Mouse (Mus musculus): Measurements from ENCODE around the gene Nans. TPM values are rescaled to one million over a fixed set of nuclear protein-coding genes. Genes with fewer than 3 reads are reported as not detected.

The Nans gene
- total and polyA plus RNA-seq, 2 experiments from 2014 or later: 56.9 to 94.5 TPM

DNA sequence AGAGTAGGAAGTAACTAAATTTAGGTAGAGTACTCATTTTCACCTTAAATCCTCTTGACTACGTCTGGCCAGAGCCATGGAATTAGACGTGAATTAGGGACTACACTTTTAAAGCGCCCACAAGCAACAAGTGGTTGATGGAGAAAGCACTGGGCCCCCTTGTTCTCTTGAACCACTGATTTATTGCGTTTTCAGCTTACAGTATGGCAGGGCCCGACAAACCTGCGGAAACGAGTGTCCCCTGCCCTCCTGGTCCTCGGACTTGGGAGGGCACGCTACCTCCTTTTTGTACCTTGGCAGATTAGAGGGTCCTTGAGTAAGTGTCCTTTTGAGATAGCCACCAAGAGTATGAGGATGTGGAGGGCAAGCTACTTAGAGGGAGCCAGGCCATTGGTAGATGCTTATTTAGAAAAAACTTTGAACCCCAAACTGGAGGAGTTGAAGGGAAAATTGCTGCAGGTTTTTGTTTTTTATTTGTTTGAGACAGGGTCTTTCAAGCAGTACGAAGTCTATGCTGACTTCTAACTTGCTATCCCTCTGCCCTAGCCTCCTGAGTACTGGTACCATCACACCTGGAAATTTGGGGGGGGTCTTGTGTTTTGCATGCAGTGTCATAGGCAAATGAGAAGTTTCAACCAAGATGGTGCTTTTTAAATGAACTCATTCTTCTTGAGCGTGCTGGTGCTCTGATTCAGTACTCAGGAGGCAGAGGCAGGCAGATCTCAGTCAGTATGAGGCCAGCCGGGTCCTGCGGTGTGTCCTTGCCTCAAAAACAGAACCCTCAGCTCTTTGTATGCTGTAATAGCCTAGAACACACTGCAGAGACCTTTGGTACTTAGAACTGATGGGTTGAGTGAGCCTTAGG is 36.0 kb upstream of the Nans start:
- H3K36me3 ChIP-seq (ENCODE audit: insufficient read depth, low read length): no peaks in the 10 kb centered on the region
- 45% methylated on average over 13 of the region's 13 CpGs for WGBS
- peak overlapping the region; percentile 90; the same call in 1 of the 2 replicates for H3K9ac ChIP-seq (replicated peaks; ENCODE audit: low read length, poor library complexity, severe bottlenecking)
- H3K4me1 ChIP-seq (ENCODE audit: insufficient read depth, low read length): no peaks in the 10 kb centered on the region
- ATAC-seq (ENCODE audit: low FRiP score) (no peak), DNase-seq (ENCODE audit: low spot score) (no peak)
- H3K4me3 ChIP-seq (ENCODE audit: low read depth, low read length): peak overlapping the region; percentile 92
- no peaks in the 10 kb centered on the region for H3K27me3 ChIP-seq (ENCODE audit: insufficient read depth, low read length)
- no peaks in the 10 kb centered on the region for H3K9me3 ChIP-seq (ENCODE audit: low read length)
- H3K4me2 ChIP-seq (ENCODE audit: low read depth, low read length, poor library complexity, severe bottlenecking): peak overlapping the region; percentile 61
- peak overlapping the region; percentile 94; the same call in 1 of the 2 replicates for H3K27ac ChIP-seq (ENCODE audit: low read depth, low read length)
- TF ChIP-seq CTCF (IDR thresholded peaks at IDR 0.05): no peak

DNA sequence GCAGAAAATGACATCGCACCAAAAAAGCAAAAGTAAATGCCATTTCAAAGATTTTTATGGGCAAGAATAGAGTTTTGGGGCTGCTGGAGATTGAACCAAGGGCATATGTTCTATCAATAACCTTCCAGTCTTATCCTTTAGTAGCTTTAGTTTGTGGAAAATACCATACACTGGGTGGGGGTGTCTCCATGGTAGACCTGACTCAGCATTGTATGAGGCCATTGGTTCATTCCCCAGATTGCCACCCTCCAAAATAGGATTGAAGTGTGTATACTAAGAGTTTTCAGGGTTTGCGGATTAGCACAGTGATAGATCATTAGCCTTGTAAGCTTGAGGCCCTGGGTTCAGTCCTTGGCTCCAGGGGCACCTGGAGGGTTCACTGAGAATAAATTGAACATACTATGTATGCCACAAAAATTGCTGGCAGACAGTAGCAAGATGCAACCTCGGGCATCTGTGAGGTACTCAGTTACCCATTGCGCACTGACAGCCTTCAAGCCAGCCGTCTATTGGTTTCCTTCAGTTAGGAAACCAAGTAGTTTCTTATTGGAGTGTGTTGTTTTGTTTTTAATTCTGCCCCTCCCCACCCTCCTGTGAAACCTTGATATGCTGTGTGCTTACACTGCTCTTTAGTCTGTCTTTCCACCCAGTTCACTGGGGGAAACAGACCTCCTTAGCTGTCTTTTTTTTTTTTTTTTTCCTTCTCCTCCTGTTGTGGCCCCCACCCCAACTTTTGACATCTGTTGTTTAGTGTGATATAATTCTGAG is 34.8 kb upstream of the Nans start:
- no peak overlapping the region for H3K9ac ChIP-seq (replicated peaks; ENCODE audit: low read length, poor library complexity, severe bottlenecking)

DNA sequence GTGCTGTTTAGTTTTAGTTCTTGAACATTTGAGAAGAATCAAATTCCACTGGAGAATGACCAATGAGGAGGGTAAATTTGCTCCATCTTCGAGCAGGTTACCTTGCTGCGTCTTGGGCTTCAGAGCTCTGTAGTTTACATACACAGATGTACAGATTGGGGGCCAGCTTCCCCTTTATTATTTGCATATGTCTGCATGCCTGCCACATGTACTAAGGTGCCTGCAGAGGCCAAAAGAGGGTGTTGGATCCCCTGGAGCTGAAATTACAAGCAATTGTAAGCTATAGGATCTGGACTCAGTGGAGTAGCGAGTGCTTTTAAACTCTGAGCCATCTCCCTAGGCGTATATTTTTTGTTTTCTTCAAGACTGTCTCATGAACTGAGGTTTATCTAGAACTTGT is 32.3 kb upstream of the Nans start:
- no peak for ATAC-seq (ENCODE audit: low FRiP score)
- Histone ChIP-seq H3K4me2 (ENCODE audit: low read depth, low read length, poor library complexity, severe bottlenecking) (no peak overlapping the region), H3K4me1 (ENCODE audit: insufficient read depth, low read length) (no peaks in the 10 kb centered on the region), H3K27me3 (ENCODE audit: insufficient read depth, low read length) (no peaks in the 10 kb centered on the region), H3K27ac (ENCODE audit: low read depth, low read length) (no peak overlapping the region), H3K9ac (replicated peaks; ENCODE audit: low read length, poor library complexity, severe bottlenecking) (no peak overlapping the region), H3K9me3 (ENCODE audit: low read length) (no peaks in the 10 kb centered on the region), H3K4me3 (ENCODE audit: low read depth, low read length) (no peak overlapping the region), H3K36me3 (ENCODE audit: insufficient read depth, low read length) (no peaks in the 10 kb centered on the region; the same call in 1 of the 2 replicates)
- WGBS: 95% methylated on average over 4 of the region's 4 CpGs
- no peak for TF ChIP-seq CTCF (IDR thresholded peaks at IDR 0.05)
- no peak for DNase-seq (ENCODE audit: low spot score)

More for the DNA sequence above, 34.8 kb upstream of the Nans start:
- no peaks in the 10 kb centered on the region for H3K9me3 ChIP-seq (ENCODE audit: low read length)
- H3K4me2 ChIP-seq (ENCODE audit: low read depth, low read length, poor library complexity, severe bottlenecking): no peak overlapping the region
- H3K36me3 ChIP-seq (ENCODE audit: insufficient read depth, low read length): no peaks in the 10 kb centered on the region
- no peaks in the 10 kb centered on the region for H3K27me3 ChIP-seq (ENCODE audit: insufficient read depth, low read length)
- DNase-seq (ENCODE audit: low spot score) (no peak), ATAC-seq (ENCODE audit: low FRiP score) (no peak)
- 77% methylated on average over 5 of the region's 5 CpGs for WGBS
- TF ChIP-seq CTCF (IDR thresholded peaks at IDR 0.05): no peak
- H3K4me3 ChIP-seq (ENCODE audit: low read depth, low read length): no peak overlapping the region
- H3K4me1 ChIP-seq (ENCODE audit: insufficient read depth, low read length): no peaks in the 10 kb centered on the region
- H3K27ac ChIP-seq (ENCODE audit: low read depth, low read length): no peak overlapping the region

DNA sequence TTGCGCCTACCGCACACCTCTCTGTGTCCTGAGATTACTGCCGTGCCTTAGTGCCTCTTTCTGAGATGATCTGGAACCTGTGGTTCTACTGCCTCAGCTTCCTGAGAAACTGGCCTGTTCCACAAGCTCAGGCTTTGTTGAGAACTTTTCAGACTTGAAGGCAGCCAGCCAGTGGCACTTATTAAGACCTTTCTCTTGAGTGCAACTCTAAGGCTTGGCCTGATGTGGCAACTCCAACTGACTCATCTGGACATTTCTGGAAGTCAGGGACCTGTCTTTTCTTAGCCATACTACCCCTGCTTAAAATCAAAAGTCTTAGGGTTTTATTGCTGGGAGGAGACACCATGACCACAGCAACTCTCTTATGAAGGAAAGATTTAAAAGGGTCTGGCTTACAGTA is 31.9 kb upstream of the Nans start:
- H3K9ac ChIP-seq (replicated peaks; ENCODE audit: low read length, poor library complexity, severe bottlenecking): no peak overlapping the region
- no peak for TF ChIP-seq CTCF (IDR thresholded peaks at IDR 0.05)
- H3K4me2 ChIP-seq (ENCODE audit: low read depth, low read length, poor library complexity, severe bottlenecking): no peak overlapping the region
- no peaks in the 10 kb centered on the region; the same call in 1 of the 2 replicates for H3K36me3 ChIP-seq (ENCODE audit: insufficient read depth, low read length)
- no peak overlapping the region for H3K4me3 ChIP-seq (ENCODE audit: low read depth, low read length)
- no peak for ATAC-seq (ENCODE audit: low FRiP score)
- no peaks in the 10 kb centered on the region for H3K27me3 ChIP-seq (ENCODE audit: insufficient read depth, low read length)
- WGBS: 96% methylated on average over 3 of the region's 3 CpGs
- H3K4me1 ChIP-seq (ENCODE audit: insufficient read depth, low read length): no peaks in the 10 kb centered on the region
- H3K9me3 ChIP-seq (ENCODE audit: low read length): no peaks in the 10 kb centered on the region
- no peak overlapping the region for H3K27ac ChIP-seq (ENCODE audit: low read depth, low read length)
- no peak for DNase-seq (ENCODE audit: low spot score)

DNA sequence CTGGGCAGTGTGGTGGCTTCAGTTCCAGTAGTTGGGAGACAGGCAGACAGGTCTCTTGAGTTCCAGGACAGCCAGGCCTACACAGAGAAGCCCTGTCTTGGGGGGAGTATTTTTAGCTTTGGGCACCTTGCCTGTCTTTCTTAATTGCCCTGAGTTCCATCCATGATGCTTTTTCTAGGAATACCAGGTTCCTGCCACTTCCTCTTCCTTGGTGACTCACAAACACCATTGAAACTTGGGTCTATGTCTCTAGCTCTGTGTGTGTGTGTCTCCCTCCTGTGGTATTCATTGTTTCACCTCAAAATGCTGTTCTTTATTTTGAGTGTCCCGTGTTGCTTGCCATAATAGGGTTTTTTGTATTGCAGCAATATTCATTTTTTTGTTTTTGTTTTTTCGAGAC is 30.6 kb upstream of the Nans start:
- DNase-seq (ENCODE audit: low spot score) (no peak), ATAC-seq (ENCODE audit: low FRiP score) (no peak)
- H3K4me2 ChIP-seq (ENCODE audit: low read depth, low read length, poor library complexity, severe bottlenecking): no peak overlapping the region
- H3K27ac ChIP-seq (ENCODE audit: low read depth, low read length): no peak overlapping the region
- peak; percentile 26 for TF ChIP-seq CTCF (IDR thresholded peaks at IDR 0.05)
- H3K9ac ChIP-seq (replicated peaks; ENCODE audit: low read length, poor library complexity, severe bottlenecking): no peak overlapping the region
- no peak overlapping the region for H3K4me3 ChIP-seq (ENCODE audit: low read depth, low read length)
- H3K27me3 ChIP-seq (ENCODE audit: insufficient read depth, low read length): no peaks in the 10 kb centered on the region
- no peaks in the 10 kb centered on the region for H3K9me3 ChIP-seq (ENCODE audit: low read length)
- 92% methylated on average over 2 of the region's 2 CpGs for WGBS
- H3K4me1 ChIP-seq (ENCODE audit: insufficient read depth, low read length): no peaks in the 10 kb centered on the region
- no peaks in the 10 kb centered on the region; the same call in 1 of the 2 replicates for H3K36me3 ChIP-seq (ENCODE audit: insufficient read depth, low read length)
